Mouse (Mus musculus) left cerebral cortex, adult 11 months (tissue): ENCODE data around the gene Ntm.

Experiments
- DNase-seq: peaks from one replicate; pipeline ENCODE4 v3.0.0; 2022; ENCODE audit warnings: low spot score

The Ntm gene

GRCm38 (mm10) chr9:29227747-29228146 lies 735.2 kb downstream of the Ntm start:
- DNase-seq: no peak

- DNase-seq: no peak
These were observed 739.9 kb downstream of the Ntm start for GRCm38 (mm10) chr9:29222915-29223545.

GRCm38 (mm10) chr9:29220941-29221615 lies 741.9 kb downstream of the Ntm start:
- no peak for DNase-seq

- no peak for DNase-seq
These were observed 742.4 kb downstream of the Ntm start for GRCm38 (mm10) chr9:29220493-29220892.

GRCm38 (mm10) chr9:29217951-29218350 lies 745.0 kb downstream of the Ntm start:
- DNase-seq: no peak

GRCm38 (mm10) chr9:29216528-29216927 lies 746.4 kb downstream of the Ntm start:
- DNase-seq: no peak

GRCm38 (mm10) chr9:29215796-29216195 lies 747.1 kb downstream of the Ntm start:
- no peak for DNase-seq

- DNase-seq: no peak
These were observed 747.7 kb downstream of the Ntm start for GRCm38 (mm10) chr9:29215241-29215640.

- no peak for DNase-seq
These were observed 753.7 kb downstream of the Ntm start for GRCm38 (mm10) chr9:29209243-29209642.

GRCm38 (mm10) chr9:29208142-29208541 lies 754.8 kb downstream of the Ntm start:
- DNase-seq: no peak

- no peak for DNase-seq
These were observed 757.3 kb downstream of the Ntm start for GRCm38 (mm10) chr9:29205680-29206079.

- DNase-seq: no peak
These were observed 760.7 kb downstream of the Ntm start for GRCm38 (mm10) chr9:29202196-29202595.

GRCm38 (mm10) chr9:29201163-29202053 lies 761.5 kb downstream of the Ntm start:
- peak; percentile 52 for DNase-seq

GRCm38 (mm10) chr9:29197046-29197445 lies 765.9 kb downstream of the Ntm start:
- no peak for DNase-seq

GRCm38 (mm10) chr9:29194265-29194664 lies 768.7 kb downstream of the Ntm start:
- no peak for DNase-seq

- no peak for DNase-seq
These were observed 779.9 kb downstream of the Ntm start for GRCm38 (mm10) chr9:29183011-29183410.

GRCm38 (mm10) chr9:29181661-29182060 lies 781.3 kb downstream of the Ntm start:
- DNase-seq: no peak

GRCm38 (mm10) chr9:29165731-29166130 lies 797.2 kb downstream of the Ntm start:
- no peak for DNase-seq

GRCm38 (mm10) chr9:29161059-29161642 lies 801.8 kb downstream of the Ntm start:
- DNase-seq: no peak

GRCm38 (mm10) chr9:29145901-29146300 lies 817.0 kb downstream of the Ntm start:
- DNase-seq: no peak

- no peak for DNase-seq
These were observed 826.9 kb downstream of the Ntm start for GRCm38 (mm10) chr9:29136039-29136438.

GRCm38 (mm10) chr9:29130717-29131292 lies 832.1 kb downstream of the Ntm start:
- no peak for DNase-seq
